Mouse (Mus musculus): Measurements from ENCODE around the gene Tmem120b. TPM values are rescaled to one million over a fixed set of nuclear protein-coding genes. Genes with fewer than 3 reads are reported as not detected.
A peak's percentile ranks its signal among the peaks of the same experiment; 100 is the strongest.

Gene Tmem120b
- polyA plus RNA-seq, 1 experiment from 2014 or later, result 8.9 TPM

DNA sequence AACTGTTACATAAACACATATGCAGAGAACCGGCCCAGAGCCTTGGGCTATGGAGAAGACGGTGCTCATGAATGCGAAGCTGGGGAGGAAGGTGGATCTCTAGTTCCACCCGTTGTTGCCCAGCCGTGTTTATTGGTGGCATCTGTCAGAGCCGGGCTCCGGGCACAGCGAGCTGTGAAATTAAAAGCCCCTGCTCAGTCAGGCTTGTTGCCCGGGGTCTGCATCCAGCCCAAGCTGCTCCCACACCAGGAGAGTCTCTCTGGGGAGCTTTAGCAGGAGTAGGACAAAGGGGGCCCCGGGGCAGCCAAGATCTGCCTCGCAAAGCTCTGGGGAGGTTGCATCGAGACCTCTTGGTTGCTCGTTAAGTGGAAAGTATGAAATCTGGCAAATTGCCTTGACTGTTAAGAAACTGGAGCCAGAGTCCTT, 42.1 kb downstream of the Tmem120b start:
- Histone ChIP-seq H3K4me2 (ENCODE audit: low read length) (no peak overlapping the region), H3K27ac (ENCODE audit: low read depth) (no peak overlapping the region), H3K4me1 (replicated peaks; ENCODE audit: control insufficient read depth, insufficient read depth, low read length) (no peaks in the 10 kb centered on the region; the same call in 1 of the 2 replicates), H3K36me3 (ENCODE audit: control insufficient read depth, insufficient read depth, low read length) (no peaks in the 10 kb centered on the region), H3K4me3 (ENCODE audit: low read depth, low read length) (no peak overlapping the region), H3K27me3 (replicated peaks; ENCODE audit: control insufficient read depth, insufficient read depth, low read length) (no peaks in the 10 kb centered on the region), H3K9me3 (ENCODE audit: control insufficient read depth, low read length) (no peaks in the 10 kb centered on the region), H3K9ac (ENCODE audit: low read length) (no peak overlapping the region)
- DNase-seq (ENCODE audit: low spot score) (no peak), ATAC-seq (replicated peaks; ENCODE audit: low FRiP score, low TSS enrichment, low read depth) (no peak)
- 75% methylated on average over 13 of the region's 13 CpGs for WGBS

- Histone ChIP-seq H3K4me2 (ENCODE audit: low read length) (no peak overlapping the region), H3K36me3 (ENCODE audit: control insufficient read depth, insufficient read depth, low read length) (0 out of 2 replicates have a peak, but pooled peaks cover 4% of the 10 kb centered on the region), H3K9me3 (ENCODE audit: control insufficient read depth, low read length) (no peaks in the 10 kb centered on the region), H3K4me3 (ENCODE audit: low read depth, low read length) (no peak overlapping the region), H3K9ac (ENCODE audit: low read length) (no peak overlapping the region), H3K27me3 (replicated peaks; ENCODE audit: control insufficient read depth, insufficient read depth, low read length) (no peaks in the 10 kb centered on the region), H3K4me1 (replicated peaks; ENCODE audit: control insufficient read depth, insufficient read depth, low read length) (no peaks in the 10 kb centered on the region; the same call in 1 of the 2 replicates), H3K27ac (ENCODE audit: low read depth) (no peak overlapping the region)
- ATAC-seq (replicated peaks; ENCODE audit: low FRiP score, low TSS enrichment, low read depth) (no peak), DNase-seq (ENCODE audit: low spot score) (no peak)
- 67% methylated on average over 11 of the region's 11 CpGs for WGBS
Observed at GRCm38 (mm10) chr5:123114109-123114508, 45.9 kb downstream of the Tmem120b start.

DNA sequence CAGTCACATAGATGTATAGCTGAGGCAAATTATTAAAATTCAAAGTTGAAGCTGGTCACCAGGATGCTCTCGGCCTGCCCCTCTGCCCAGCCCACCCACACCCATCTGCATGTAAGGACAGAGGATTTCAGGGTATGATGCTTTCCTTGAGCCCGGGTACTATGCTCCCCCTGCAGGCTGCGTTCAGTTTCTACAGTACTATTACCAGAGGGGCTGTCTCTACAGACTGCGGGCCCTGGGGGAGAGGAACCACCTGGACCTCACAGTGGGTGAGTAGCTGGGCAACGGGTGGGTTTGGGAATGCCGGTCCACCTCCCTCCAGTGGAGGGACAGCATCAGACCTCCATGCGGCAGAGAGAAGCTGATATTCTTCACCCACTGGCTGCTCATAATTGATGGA, 46.7 kb downstream of the Tmem120b start:
- no peak overlapping the region for H3K9ac ChIP-seq (ENCODE audit: low read length)
- H3K27me3 ChIP-seq (replicated peaks; ENCODE audit: control insufficient read depth, insufficient read depth, low read length), result no peaks in the 10 kb centered on the region
- ATAC-seq (replicated peaks; ENCODE audit: low FRiP score, low TSS enrichment, low read depth) (no peak; the same call in 1 of the 2 replicates), DNase-seq (ENCODE audit: low spot score) (no peak)
- 0 out of 2 replicates have a peak, but pooled peaks cover 4% of the 10 kb centered on the region for H3K36me3 ChIP-seq (ENCODE audit: control insufficient read depth, insufficient read depth, low read length)
- H3K4me2 ChIP-seq (ENCODE audit: low read length), result no peak overlapping the region
- H3K9me3 ChIP-seq (ENCODE audit: control insufficient read depth, low read length), result no peaks in the 10 kb centered on the region
- no peaks in the 10 kb centered on the region for H3K4me1 ChIP-seq (replicated peaks; ENCODE audit: control insufficient read depth, insufficient read depth, low read length)
- H3K27ac ChIP-seq (ENCODE audit: low read depth), result no peak overlapping the region
- H3K4me3 ChIP-seq (ENCODE audit: low read depth, low read length), result no peak overlapping the region
- 32% methylated on average over 7 of the region's 7 CpGs for WGBS

DNA sequence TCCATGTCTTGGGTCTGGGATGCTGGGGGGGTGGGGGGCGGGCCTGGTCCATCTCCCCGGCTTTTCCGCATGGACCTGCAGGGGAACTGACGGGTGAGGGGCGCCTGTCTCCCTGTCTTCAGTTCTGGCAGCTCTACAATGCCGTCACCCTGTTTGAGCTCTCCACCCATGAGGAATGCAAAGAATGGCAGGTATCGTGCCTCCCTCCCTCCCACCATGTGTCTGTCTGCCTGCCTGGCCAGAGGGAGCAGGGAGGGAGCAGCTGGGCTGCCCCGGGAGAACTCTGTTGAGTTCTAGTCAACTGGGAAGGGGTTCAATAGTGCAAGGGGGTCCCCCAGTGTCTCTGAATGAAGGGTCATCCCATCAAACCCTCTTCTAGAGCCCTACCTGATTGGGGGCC, 47.9 kb downstream of the Tmem120b start:
- no peak for ATAC-seq (replicated peaks; ENCODE audit: low FRiP score, low TSS enrichment, low read depth)
- Histone ChIP-seq H3K9me3 (ENCODE audit: control insufficient read depth, low read length) (no peaks in the 10 kb centered on the region), H3K4me3 (ENCODE audit: low read depth, low read length) (no peak overlapping the region), H3K27me3 (replicated peaks; ENCODE audit: control insufficient read depth, insufficient read depth, low read length) (no peaks in the 10 kb centered on the region), H3K27ac (ENCODE audit: low read depth) (no peak overlapping the region), H3K4me2 (ENCODE audit: low read length) (no peak overlapping the region), H3K9ac (ENCODE audit: low read length) (no peak overlapping the region), H3K36me3 (ENCODE audit: control insufficient read depth, insufficient read depth, low read length) (0 out of 2 replicates have a peak, but pooled peaks cover 4% of the 10 kb centered on the region), H3K4me1 (replicated peaks; ENCODE audit: control insufficient read depth, insufficient read depth, low read length) (no peaks in the 10 kb centered on the region)
- 68% methylated on average over 8 of the region's 8 CpGs for WGBS
- DNase-seq (ENCODE audit: low spot score), result no peak

GRCm38 (mm10) chr5:123117257-123117656, 49.0 kb downstream of the Tmem120b start:
- Histone ChIP-seq H3K4me3 (ENCODE audit: low read depth, low read length) (no peak overlapping the region), H3K36me3 (ENCODE audit: control insufficient read depth, insufficient read depth, low read length) (0 out of 2 replicates have a peak, but pooled peaks cover 4% of the 10 kb centered on the region), H3K27ac (ENCODE audit: low read depth) (no peak overlapping the region), H3K9ac (ENCODE audit: low read length) (no peak overlapping the region), H3K4me1 (replicated peaks; ENCODE audit: control insufficient read depth, insufficient read depth, low read length) (no peaks in the 10 kb centered on the region), H3K27me3 (replicated peaks; ENCODE audit: control insufficient read depth, insufficient read depth, low read length) (no peaks in the 10 kb centered on the region), H3K9me3 (ENCODE audit: control insufficient read depth, low read length) (no peaks in the 10 kb centered on the region), H3K4me2 (ENCODE audit: low read length) (no peak overlapping the region)
- DNase-seq (ENCODE audit: low spot score) (peak; percentile 84), ATAC-seq (replicated peaks; ENCODE audit: low FRiP score, low TSS enrichment, low read depth) (peak; percentile 50; the same call in 1 of the 2 replicates)
- 19% methylated on average over 10 of the region's 10 CpGs for WGBS

GRCm38 (mm10) chr5:123117773-123118172, 49.6 kb downstream of the Tmem120b start:
- ATAC-seq (replicated peaks; ENCODE audit: low FRiP score, low TSS enrichment, low read depth) (no peak), DNase-seq (ENCODE audit: low spot score) (no peak)
- Histone ChIP-seq H3K9ac (ENCODE audit: low read length) (no peak overlapping the region), H3K27ac (ENCODE audit: low read depth) (no peak overlapping the region), H3K9me3 (ENCODE audit: control insufficient read depth, low read length) (no peaks in the 10 kb centered on the region), H3K27me3 (replicated peaks; ENCODE audit: control insufficient read depth, insufficient read depth, low read length) (no peaks in the 10 kb centered on the region), H3K4me3 (ENCODE audit: low read depth, low read length) (no peak overlapping the region), H3K4me1 (replicated peaks; ENCODE audit: control insufficient read depth, insufficient read depth, low read length) (no peaks in the 10 kb centered on the region), H3K36me3 (ENCODE audit: control insufficient read depth, insufficient read depth, low read length) (0 out of 2 replicates have a peak, but pooled peaks cover 4% of the 10 kb centered on the region), H3K4me2 (ENCODE audit: low read length) (no peak overlapping the region)
- 79% methylated on average over 8 of the region's 8 CpGs for WGBS

- WGBS, result 72% methylated on average over 10 of the region's 10 CpGs
- H3K9ac ChIP-seq (ENCODE audit: low read length), result no peak overlapping the region
- H3K27me3 ChIP-seq (replicated peaks; ENCODE audit: control insufficient read depth, insufficient read depth, low read length), result no peaks in the 10 kb centered on the region
- H3K27ac ChIP-seq (ENCODE audit: low read depth), result no peak overlapping the region
- H3K4me1 ChIP-seq (replicated peaks; ENCODE audit: control insufficient read depth, insufficient read depth, low read length), result no peaks in the 10 kb centered on the region
- no peak for ATAC-seq (replicated peaks; ENCODE audit: low FRiP score, low TSS enrichment, low read depth)
- no peaks in the 10 kb centered on the region for H3K9me3 ChIP-seq (ENCODE audit: control insufficient read depth, low read length)
- DNase-seq (ENCODE audit: low spot score), result no peak
- 0 out of 2 replicates have a peak, but pooled peaks cover 4% of the 10 kb centered on the region for H3K36me3 ChIP-seq (ENCODE audit: control insufficient read depth, insufficient read depth, low read length)
- no peak overlapping the region for H3K4me2 ChIP-seq (ENCODE audit: low read length)
- no peak overlapping the region for H3K4me3 ChIP-seq (ENCODE audit: low read depth, low read length)
Observed at GRCm38 (mm10) chr5:123118826-123119225, 50.6 kb downstream of the Tmem120b start.

- ATAC-seq (replicated peaks; ENCODE audit: low FRiP score, low TSS enrichment, low read depth), result no peak
- 62% methylated on average over 7 of the region's 7 CpGs for WGBS
Observed at GRCm38 (mm10) chr5:123120624-123121215, 52.5 kb downstream of the Tmem120b start.

GRCm38 (mm10) chr5:123122181-123122580, 54.0 kb downstream of the Tmem120b start:
- DNase-seq (ENCODE audit: low spot score) (no peak), ATAC-seq (replicated peaks; ENCODE audit: low FRiP score, low TSS enrichment, low read depth) (no peak)
- Histone ChIP-seq H3K4me1 (replicated peaks; ENCODE audit: control insufficient read depth, insufficient read depth, low read length) (no peaks in the 10 kb centered on the region), H3K36me3 (ENCODE audit: control insufficient read depth, insufficient read depth, low read length) (no peaks in the 10 kb centered on the region), H3K27me3 (replicated peaks; ENCODE audit: control insufficient read depth, insufficient read depth, low read length) (no peaks in the 10 kb centered on the region), H3K4me2 (ENCODE audit: low read length) (no peak overlapping the region), H3K4me3 (ENCODE audit: low read depth, low read length) (no peak overlapping the region), H3K9me3 (ENCODE audit: control insufficient read depth, low read length) (no peaks in the 10 kb centered on the region), H3K9ac (ENCODE audit: low read length) (no peak overlapping the region), H3K27ac (ENCODE audit: low read depth) (no peak overlapping the region)
- 90% methylated on average over 4 of the region's 4 CpGs for WGBS

More at GRCm38 (mm10) chr5:123120624-123121215, 52.5 kb downstream of the Tmem120b start:
- H3K4me1 ChIP-seq (replicated peaks; ENCODE audit: control insufficient read depth, insufficient read depth, low read length), result no peaks in the 10 kb centered on the region
- H3K4me2 ChIP-seq (ENCODE audit: low read length), result no peak overlapping the region
- no peaks in the 10 kb centered on the region for H3K27me3 ChIP-seq (replicated peaks; ENCODE audit: control insufficient read depth, insufficient read depth, low read length)
- no peak overlapping the region for H3K27ac ChIP-seq (ENCODE audit: low read depth)
- H3K9ac ChIP-seq (ENCODE audit: low read length), result no peak overlapping the region
- no peak for DNase-seq (ENCODE audit: low spot score)
- H3K36me3 ChIP-seq (ENCODE audit: control insufficient read depth, insufficient read depth, low read length), result 0 out of 2 replicates have a peak, but pooled peaks cover 4% of the 10 kb centered on the region
- no peak overlapping the region for H3K4me3 ChIP-seq (ENCODE audit: low read depth, low read length)
- H3K9me3 ChIP-seq (ENCODE audit: control insufficient read depth, low read length), result no peaks in the 10 kb centered on the region

Data from intestine, embryonic 14.5 days (tissue).